13 mouse cellular contexts compared by ENCODE assay signal in genomic region chr9:21353373-21353686, GRCm38 (mm10). TPM values are rescaled to one million over a fixed set of nuclear protein-coding genes. Genes with fewer than 3 reads are reported as not detected.
DNase-seq lines count a peak whose midpoint lies in the region; ATAC-seq and TF ChIP-seq lines count a peak whose summit lies in the region.
"Had no signal": no experiment of that assay in that cellular context is flagged by ENCODE, and none has a peak within 500 bp of the region (broad histone marks: within the 10 kb centered on the region; RNA-seq: fewer than 3 reads in every experiment).

No protein-coding gene starts in this region.

- no peaks in the 10 kb centered on the region for H3K27me3 ChIP-seq in heart, embryonic 11.5 days (ENCODE audit: control insufficient read depth, insufficient read depth, low read length)
- no peaks in the 10 kb centered on the region for H3K27me3 ChIP-seq in lung, embryonic 14.5 days (ENCODE audit: insufficient read depth, low read length)
- H3K27me3 ChIP-seq in ES-Bruce4 (ENCODE audit: control insufficient read depth, insufficient read depth, low read length, poor library complexity, severe bottlenecking): no peaks in the 10 kb centered on the region
- no peaks in the 10 kb centered on the region for H3K27me3 ChIP-seq in embryonic facial prominence, embryonic 12.5 days

- H3K4me3 ChIP-seq in heart, embryonic 11.5 days (ENCODE audit: low read depth, low read length): no peak overlapping the region
- no peak overlapping the region for H3K4me3 ChIP-seq in lung, embryonic 14.5 days (ENCODE audit: low read depth, low read length)
- peak overlapping the region; percentile 6; the same call in 1 of the 2 replicates for H3K4me3 ChIP-seq in ES-Bruce4 (ENCODE audit: low read depth, low read length)
- no peak overlapping the region for H3K4me3 ChIP-seq in embryonic facial prominence, embryonic 12.5 days

- 0 out of 2 replicates have a peak, but pooled peaks have one; percentile 13 for TF ChIP-seq EP300 in ES-Bruce4 (IDR thresholded peaks at IDR 0.05; ENCODE audit: insufficient read depth, low read depth, low read length)

- WGBS in heart, embryonic 11.5 days (ENCODE audit: insufficient replicate concordance): 69% methylated on average over 2 of the region's 2 CpGs
- WGBS in lung, embryonic 14.5 days: 56% methylated on average over 2 of the region's 2 CpGs
- 34% methylated on average over 2 of the region's 2 CpGs for WGBS in embryonic facial prominence, embryonic 12.5 days

- no peak overlapping the region for H3K27ac ChIP-seq in heart, embryonic 11.5 days (ENCODE audit: low read depth, low read length)
- H3K27ac ChIP-seq in lung, embryonic 14.5 days (ENCODE audit: low read depth): peak overlapping the region; percentile 65; the same call in 1 of the 2 replicates
- peak overlapping the region; percentile 80 for H3K27ac ChIP-seq in ES-Bruce4 (ENCODE audit: insufficient read depth, low read length)
- peak overlapping the region; percentile 77 for H3K27ac ChIP-seq in embryonic facial prominence, embryonic 12.5 days
- H3K27ac ChIP-seq: liver, embryonic 14.5 days had no signal

- no peak for DNase-seq in heart, adult 18-20 months
- DNase-seq in lung, embryonic 14.5 days: no peak
- DNase-seq in lung, adult 18-20 months: no peak
- no peak for DNase-seq in testis, postnatal 14 days (ENCODE audit: low spot score)
- no peak for DNase-seq in spleen, adult 18-20 months
- DNase-seq: cerebellum, adult 11-12 months; kidney, postnatal 25 days; layer of hippocampus, postnatal 36 days; right cerebral cortex, postnatal 25 days had no signal

- no peak for TF ChIP-seq POLR2A in ES-Bruce4 (IDR thresholded peaks at IDR 0.05; ENCODE audit: insufficient read depth, low read length)

- peak overlapping the region; percentile 59; the same call in 1 of the 2 replicates for H3K9ac ChIP-seq in heart, embryonic 11.5 days (ENCODE audit: low read depth, low read length)
- no peak overlapping the region for H3K9ac ChIP-seq in lung, embryonic 14.5 days
- peak overlapping the region; percentile 47 for H3K9ac ChIP-seq in ES-Bruce4 (ENCODE audit: low read depth, poor library complexity, severe bottlenecking)
- H3K9ac ChIP-seq in embryonic facial prominence, embryonic 12.5 days: no peak overlapping the region
- H3K9ac ChIP-seq: liver, embryonic 14.5 days had no signal

- no peak for TF ChIP-seq CTCF in lung, embryonic 14.5 days (IDR thresholded peaks at IDR 0.05; ENCODE audit: low read depth)
- TF ChIP-seq CTCF in ES-Bruce4 (IDR thresholded peaks at IDR 0.05; ENCODE audit: low read depth, low read length): no peak

- H3K4me1 ChIP-seq in heart, embryonic 11.5 days (ENCODE audit: control insufficient read depth, insufficient read depth, low read length): peaks cover 8% of the 10 kb centered on the region
- no peaks in the 10 kb centered on the region for H3K4me1 ChIP-seq in lung, embryonic 14.5 days (ENCODE audit: insufficient read depth)
- H3K4me1 ChIP-seq in ES-Bruce4 (ENCODE audit: control insufficient read depth, insufficient read depth, low read length): no peaks in the 10 kb centered on the region
- H3K4me1 ChIP-seq in embryonic facial prominence, embryonic 12.5 days: peaks cover 16% of the 10 kb centered on the region

- no peaks in the 10 kb centered on the region for H3K9me3 ChIP-seq in heart, embryonic 11.5 days (replicated peaks; ENCODE audit: control insufficient read depth, low read length)
- H3K9me3 ChIP-seq in lung, embryonic 14.5 days (ENCODE audit: low read depth, low read length): no peaks in the 10 kb centered on the region
- H3K9me3 ChIP-seq in ES-Bruce4 (replicated peaks; ENCODE audit: control insufficient read depth, insufficient read depth, low read length, poor library complexity, severe bottlenecking): no peaks in the 10 kb centered on the region
- no peaks in the 10 kb centered on the region for H3K9me3 ChIP-seq in embryonic facial prominence, embryonic 12.5 days

- no peak overlapping the region for H3K4me2 ChIP-seq in heart, embryonic 11.5 days
- no peak overlapping the region for H3K4me2 ChIP-seq in lung, embryonic 14.5 days
- H3K4me2 ChIP-seq in embryonic facial prominence, embryonic 12.5 days (replicated peaks): 0 out of 2 replicates have a peak overlapping the region, but pooled peaks have one; percentile 6

- H3K36me3 ChIP-seq in heart, embryonic 11.5 days (ENCODE audit: control insufficient read depth, insufficient read depth, low read length): peaks cover 17% of the 10 kb centered on the region
- peaks cover 66% of the 10 kb centered on the region for H3K36me3 ChIP-seq in lung, embryonic 14.5 days (ENCODE audit: insufficient read depth)
- H3K36me3 ChIP-seq in ES-Bruce4 (ENCODE audit: control insufficient read depth, insufficient read depth, low read length, poor library complexity, severe bottlenecking): peaks cover 4% of the 10 kb centered on the region
- H3K36me3 ChIP-seq in embryonic facial prominence, embryonic 12.5 days: peaks cover 54% of the 10 kb centered on the region

- ATAC-seq in heart, embryonic 11.5 days (replicated peaks; ENCODE audit: insufficient number of reproducible peaks, low FRiP score, low TSS enrichment): no peak
- ATAC-seq in lung, embryonic 14.5 days (ENCODE audit: insufficient read depth): 0 out of 2 replicates have a peak, but pooled peaks have one; percentile 28
- peak; percentile 50; the same call in 1 of the 2 replicates for ATAC-seq in embryonic facial prominence, embryonic 12.5 days (ENCODE audit: insufficient number of reproducible peaks, insufficient read depth, low FRiP score, low TSS enrichment)

RNA-seq across cellular contexts. Expression of gene Ilf3, which starts 14.3 kb away (rescaled TPM):
- polyA plus RNA-seq in heart, embryonic 11.5 days (2014; fragmentation: Nextera tagmentation; extraction: Ambion mirVana): 120 and 138 TPM in 2 replicates
- total RNA-seq in heart, adult 18-20 months (2021): 10 to 100 TPM; 25.2 to 28.5 TPM
- polyA plus RNA-seq in lung, embryonic 14.5 days (2014; fragmentation: Nextera tagmentation; extraction: Ambion mirVana): 217 and 223 TPM in 2 replicates
- polyA plus RNA-seq in ES-Bruce4 (2011; ENCODE audit: insufficient read depth, insufficient read length, low read depth, missing spikeins): 196 and 209 TPM in 2 replicates
- polyA plus RNA-seq in embryonic facial prominence, embryonic 12.5 days (2016; fragmentation: Nextera tagmentation; extraction: Ambion mirVana): 277 and 284 TPM in 2 replicates

RNA-seq across cellular contexts. Expression of gene Slc44a2, which starts 32.8 kb away (rescaled TPM):
- 62.3 and 70.0 TPM in 2 replicates for polyA plus RNA-seq in heart, embryonic 11.5 days (2014; fragmentation: Nextera tagmentation; extraction: Ambion mirVana)
- 10 to 100 TPM; 74.0 to 81.4 TPM for total RNA-seq in heart, adult 18-20 months (2021)
- 122 TPM in 2 replicates for polyA plus RNA-seq in lung, embryonic 14.5 days (2014; fragmentation: Nextera tagmentation; extraction: Ambion mirVana)
- 64.9 and 66.4 TPM in 2 replicates for polyA plus RNA-seq in ES-Bruce4 (2011; ENCODE audit: insufficient read depth, insufficient read length, low read depth, missing spikeins)
- 117 and 118 TPM in 2 replicates for polyA plus RNA-seq in embryonic facial prominence, embryonic 12.5 days (2016; fragmentation: Nextera tagmentation; extraction: Ambion mirVana)

RNA-seq across cellular contexts. Expression of gene Ap1m2, which starts 41.2 kb away (rescaled TPM):
- 0.55 and 1.1 TPM in 2 replicates for polyA plus RNA-seq in heart, embryonic 11.5 days (2014; fragmentation: Nextera tagmentation; extraction: Ambion mirVana)
- total RNA-seq in heart, adult 18-20 months (2021): not detected
- polyA plus RNA-seq in lung, embryonic 14.5 days (2014; fragmentation: Nextera tagmentation; extraction: Ambion mirVana): 45.7 and 45.8 TPM in 2 replicates
- polyA plus RNA-seq in ES-Bruce4 (2011; ENCODE audit: insufficient read depth, insufficient read length, low read depth, missing spikeins): 83.3 and 87.8 TPM in 2 replicates
- 15.8 and 18.2 TPM in 2 replicates for polyA plus RNA-seq in embryonic facial prominence, embryonic 12.5 days (2016; fragmentation: Nextera tagmentation; extraction: Ambion mirVana)

RNA-seq across cellular contexts. Expression of gene Qtrt1, which starts 58.3 kb away (rescaled TPM):
- 24.2 and 31.7 TPM in 2 replicates for polyA plus RNA-seq in heart, embryonic 11.5 days (2014; fragmentation: Nextera tagmentation; extraction: Ambion mirVana)
- total RNA-seq in heart, adult 18-20 months (2021): 10 to 100 TPM in 1 of 2 experiments, 1 to 10 TPM in 1; 7.7 to 11.3 TPM
- polyA plus RNA-seq in lung, embryonic 14.5 days (2014; fragmentation: Nextera tagmentation; extraction: Ambion mirVana): 49.0 and 55.1 TPM in 2 replicates
- 40.0 and 48.2 TPM in 2 replicates for polyA plus RNA-seq in ES-Bruce4 (2011; ENCODE audit: insufficient read depth, insufficient read length, low read depth, missing spikeins)
- polyA plus RNA-seq in embryonic facial prominence, embryonic 12.5 days (2016; fragmentation: Nextera tagmentation; extraction: Ambion mirVana): 48.7 and 50.2 TPM in 2 replicates

Comparison
In these comparisons a context has a peak if more than half of its experiments do, and no peak if none do; other contexts are left out.
1. H3K9ac ChIP-seq: peak in heart, embryonic 11.5 days (single experiment) and ES-Bruce4 (single experiment); none in lung, embryonic 14.5 days (single experiment) and embryonic facial prominence, embryonic 12.5 days (single experiment).